Mouse (Mus musculus) liver, embryonic 15.5 days (tissue): ENCODE measurements around the gene Cdhr4. TPM values are rescaled to one million over a fixed set of nuclear protein-coding genes. Genes with fewer than 3 reads are reported as not detected.
"Not testable (repeated sequence)": the region's sequence is repeated elsewhere in the genome, so short reads cannot be mapped to it uniquely, and the experiment has no call there.

Experiments used
- ATAC-seq: fragments of 200-750 bp; cut with Nextera tagmentation; 2 replicates; pipeline ENCODE4 v1.8.0; 2017; ENCODE audit warnings: moderate number of reproducible peaks, mild to moderate bottlenecking, moderate library complexity; ENCODE audit not compliant: insufficient read depth
- H3K27ac ChIP-seq: fragments of 300-500 bp; sonication (generic); replicated peaks from 2 replicates; pipeline ENCODE4 v1.5.1; 2015; ENCODE audit warnings: mild to moderate bottlenecking, inconsistent platforms
- H3K27me3 ChIP-seq: fragments of 300-500 bp; sonication (generic); 2 replicates; pipeline ENCODE4 v1.6.1; 2015; ENCODE audit warnings: mild to moderate bottlenecking, inconsistent platforms
- H3K36me3 ChIP-seq: fragments of 300-500 bp; sonication (generic); replicated peaks from 2 replicates; pipeline ENCODE4 v1.6.1; 2015; ENCODE audit warnings: moderate library complexity, mild to moderate bottlenecking, inconsistent platforms
- H3K4me1 ChIP-seq: fragments of 300-500 bp; sonication (generic); replicated peaks from 2 replicates; pipeline ENCODE4 v1.6.1; 2015; ENCODE audit warnings: inconsistent platforms
- H3K4me2 ChIP-seq: fragments of 300-500 bp; sonication (generic); 2 replicates; pipeline ENCODE4 v1.6.1; 2015; ENCODE audit warnings: moderate library complexity, mild to moderate bottlenecking, inconsistent platforms
- H3K4me3 ChIP-seq: fragments of 300-500 bp; sonication (generic); replicated peaks from 2 replicates; pipeline ENCODE4 v1.5.1; 2015; ENCODE audit warnings: mild to moderate bottlenecking, inconsistent platforms
- H3K9ac ChIP-seq: fragments of 300-500 bp; sonication (generic); 2 replicates; pipeline ENCODE4 v1.6.1; 2015; ENCODE audit warnings: moderate library complexity, mild to moderate bottlenecking, inconsistent platforms
- H3K9me3 ChIP-seq: fragments of 300-500 bp; sonication (generic); replicated peaks from 2 replicates; pipeline ENCODE4 v1.6.1; 2016; ENCODE audit warnings: inconsistent platforms
- WGBS: fragments of 180-500 bp; shearing (Covaris S2); methylation state at CpG from one replicate; pipeline ENCODE4 v1.1.7; 2015; ENCODE audit warnings: mixed read lengths; ENCODE audit not compliant: insufficient replicate concordance; 5-methylcytosine and 5-hydroxymethylcytosine counted together
- polyA plus RNA-seq: library from polyadenylated mRNA; unstranded; fragments of >200 nt; fragmentation: Nextera tagmentation; extraction: Ambion mirVana; gene quantifications from 2 replicates; pipeline ENCODE4 v1.2.1, GENCODE M21; 2015

Gene Cdhr4
- polyA plus RNA-seq, 1 experiment from 2014 or later, result 1.1 TPM

- Histone ChIP-seq H3K9me3 (no peaks in the 10 kb centered on the region), H3K27me3 (0 out of 2 replicates have a peak, but pooled peaks cover 3% of the 10 kb centered on the region), H3K27ac (no peak overlapping the region), H3K9ac (no peak overlapping the region), H3K36me3 (peaks cover 18% of the 10 kb centered on the region), H3K4me1 (peaks cover 57% of the 10 kb centered on the region), H3K4me3 (no peak overlapping the region), H3K4me2 (no peak overlapping the region)
- ATAC-seq, result no peak
- 64% methylated on average over 3 of the region's 3 CpGs for WGBS
Measured at GRCm38 (mm10) chr9:107987950-107988349, 4.3 kb upstream of the Cdhr4 start.

GRCm38 (mm10) chr9:107993013-107993412, 716 bp downstream of the Cdhr4 start:
- H3K27me3 ChIP-seq, result 0 out of 2 replicates have a peak, but pooled peaks cover 3% of the 10 kb centered on the region
- ATAC-seq, result no peak
- H3K27ac ChIP-seq, result no peak overlapping the region
- no peaks in the 10 kb centered on the region for H3K9me3 ChIP-seq
- no peak overlapping the region for H3K9ac ChIP-seq
- H3K4me1 ChIP-seq, result peaks cover 11% of the 10 kb centered on the region
- WGBS, result 77% methylated on average over 11 of the region's 11 CpGs
- no peak overlapping the region for H3K4me2 ChIP-seq
- H3K36me3 ChIP-seq, result no peaks in the 10 kb centered on the region
- H3K4me3 ChIP-seq, result no peak overlapping the region

GRCm38 (mm10) chr9:107994464-107994863, 2.2 kb downstream of the Cdhr4 start:
- Histone ChIP-seq H3K27me3 (0 out of 2 replicates have a peak, but pooled peaks cover 3% of the 10 kb centered on the region), H3K4me2 (no peak overlapping the region), H3K36me3 (no peaks in the 10 kb centered on the region), H3K4me1 (peaks cover 9% of the 10 kb centered on the region), H3K27ac (0 out of 2 replicates have a peak overlapping the region, but pooled peaks have one; percentile 0), H3K9me3 (no peaks in the 10 kb centered on the region), H3K9ac (no peak overlapping the region), H3K4me3 (no peak overlapping the region)
- no peak for ATAC-seq
- WGBS, result 15% methylated on average over 2 of the region's 2 CpGs

- Histone ChIP-seq H3K4me2 (no peak overlapping the region), H3K27ac (no peak overlapping the region), H3K9me3 (no peaks in the 10 kb centered on the region), H3K27me3 (0 out of 2 replicates have a peak, but pooled peaks cover 3% of the 10 kb centered on the region), H3K4me1 (0 out of 2 replicates have a peak, but pooled peaks cover 2% of the 10 kb centered on the region), H3K36me3 (no peaks in the 10 kb centered on the region), H3K4me3 (no peak overlapping the region), H3K9ac (no peak overlapping the region)
- WGBS, result 86% methylated on average over 21 of the region's 21 CpGs
- ATAC-seq, result no peak
Measured at GRCm38 (mm10) chr9:107995513-107995912, 3.2 kb downstream of the Cdhr4 start.

- no peak within 1 kb of the TSS for H3K27ac ChIP-seq
- 67% methylated on average over 5 of the region's 5 CpGs for WGBS
- H3K27me3 ChIP-seq, result no peaks in the 10 kb centered on the region
- H3K9me3 ChIP-seq, result no peaks in the 10 kb centered on the region
- H3K9ac ChIP-seq, result no peak within 1 kb of the TSS
- H3K36me3 ChIP-seq, result no peaks in the 10 kb centered on the region
- no peak within 1 kb of the TSS for H3K4me3 ChIP-seq
- H3K4me1 ChIP-seq, result peaks cover 4% of the 10 kb centered on the region; the same call in 1 of the 2 replicates
- H3K4me2 ChIP-seq, result no peak within 1 kb of the TSS
- ATAC-seq, result no peak
Measured at GRCm38 (mm10) chr9:107996049-107996448, 3.8 kb downstream of the Cdhr4 start, which contains the start of gene Gm20662. Gene Gm20662 (plus strand): TSS chr9:107996349.

- no peaks in the 10 kb centered on the region for H3K9me3 ChIP-seq
- WGBS, result under 1% methylated on average over 51 of the region's 51 CpGs
- H3K9ac ChIP-seq, result peak within 1 kb of the TSS; percentile 100
Measured at GRCm38 (mm10) chr9:108001922-108002770, 9.8 kb downstream of the Cdhr4 start, which contains the start of gene Ip6k1. Gene Ip6k1 (plus strand): TSS chr9:108002501.

GRCm38 (mm10) chr9:108002778-108003530, 10.7 kb downstream of the Cdhr4 start:
- peak overlapping the region; percentile 100 for H3K9ac ChIP-seq
- no peaks in the 10 kb centered on the region for H3K9me3 ChIP-seq
- H3K27ac ChIP-seq, result peak overlapping the region; percentile 98
- H3K4me2 ChIP-seq, result peak overlapping the region; percentile 78
- H3K4me1 ChIP-seq, result peaks cover 51% of the 10 kb centered on the region
- WGBS, result under 1% methylated on average over 50 of the region's 50 CpGs
- H3K4me3 ChIP-seq, result peak overlapping the region; percentile 100
- peaks cover 10% of the 10 kb centered on the region for H3K36me3 ChIP-seq
- ATAC-seq, result peak; percentile 56
- no peaks in the 10 kb centered on the region for H3K27me3 ChIP-seq

More at GRCm38 (mm10) chr9:108001922-108002770, 9.8 kb downstream of the Cdhr4 start, which contains the start of gene Ip6k1:
- H3K27ac ChIP-seq, result peak within 1 kb of the TSS; percentile 98
- H3K4me2 ChIP-seq, result peak within 1 kb of the TSS; percentile 91
- peaks cover 10% of the 10 kb centered on the region for H3K36me3 ChIP-seq
- ATAC-seq, result peak; percentile 95
- peaks cover 43% of the 10 kb centered on the region for H3K4me1 ChIP-seq
- peak within 1 kb of the TSS; percentile 100 for H3K4me3 ChIP-seq
- no peaks in the 10 kb centered on the region for H3K27me3 ChIP-seq

GRCm38 (mm10) chr9:108003531-108003890, 11.2 kb downstream of the Cdhr4 start:
- Histone ChIP-seq H3K9me3 (no peaks in the 10 kb centered on the region), H3K27ac (peak overlapping the region; percentile 98), H3K4me1 (peaks cover 57% of the 10 kb centered on the region), H3K4me3 (peak overlapping the region; percentile 100), H3K27me3 (no peaks in the 10 kb centered on the region), H3K9ac (peak overlapping the region; percentile 100), H3K4me2 (peak overlapping the region; percentile 78), H3K36me3 (peaks cover 10% of the 10 kb centered on the region)
- ATAC-seq, result no peak
- 21% methylated on average over 8 of the region's 8 CpGs for WGBS

GRCm38 (mm10) chr9:108008041-108008440, 15.7 kb downstream of the Cdhr4 start:
- H3K27ac ChIP-seq, result no peak overlapping the region
- H3K36me3 ChIP-seq, result peaks cover 20% of the 10 kb centered on the region
- H3K9ac ChIP-seq, result no peak overlapping the region
- H3K4me2 ChIP-seq, result no peak overlapping the region
- ATAC-seq, result no peak
- 85% methylated on average over 5 of the region's 5 CpGs for WGBS
- H3K4me3 ChIP-seq, result no peak overlapping the region
- H3K9me3 ChIP-seq, result no peaks in the 10 kb centered on the region
- no peaks in the 10 kb centered on the region for H3K27me3 ChIP-seq
- H3K4me1 ChIP-seq, result peaks cover 48% of the 10 kb centered on the region

- Histone ChIP-seq H3K36me3 (peaks cover 35% of the 10 kb centered on the region), H3K27me3 (no peaks in the 10 kb centered on the region), H3K27ac (no peak overlapping the region), H3K4me3 (no peak overlapping the region), H3K4me2 (no peak overlapping the region), H3K4me1 (peaks cover 27% of the 10 kb centered on the region), H3K9ac (no peak overlapping the region), H3K9me3 (no peaks in the 10 kb centered on the region)
- ATAC-seq, result no peak
Measured at GRCm38 (mm10) chr9:108010385-108010784, 18.1 kb downstream of the Cdhr4 start.

- not testable (repeated sequence) for H3K4me2 ChIP-seq, H3K9ac ChIP-seq, H3K9me3 ChIP-seq, H3K4me3 ChIP-seq, ATAC-seq, H3K27me3 ChIP-seq, H3K27ac ChIP-seq, H3K4me1 ChIP-seq
- peaks cover 56% of the 10 kb centered on the region for H3K36me3 ChIP-seq
- 94% methylated on average over 2 of the region's 2 CpGs for WGBS
Measured at GRCm38 (mm10) chr9:108013577-108013976, 21.3 kb downstream of the Cdhr4 start.
